Mouse (Mus musculus) WW6 (cell line): ENCODE measurements around the gene Kntc1.
A peak's percentile ranks its signal among the peaks of the same experiment; 100 is the strongest.
"Not testable (repeated sequence)": the region's sequence is repeated elsewhere in the genome, so short reads cannot be mapped to it uniquely, and the experiment has no call there.

Source experiments
- DNase-seq: peaks from one replicate; pipeline ENCODE4 v3.0.0-alpha.2; 2013; ENCODE audit warnings: low read depth, low spot score

Gene Kntc1

GRCm38 (mm10) chr5:123749065-123750064 is at the start of gene Kntc1, which contains the start of gene Rsrc2:
Gene Kntc1, plus strand, starts transcription at chr5:123749716.
Gene Rsrc2, minus strand, starts transcription at chr5:123749414.
- peak; percentile 97 for DNase-seq

- DNase-seq: no peak
These were observed 48.9 kb upstream of the Kntc1 start for GRCm38 (mm10) chr5:123700625-123701024.

- DNase-seq: no peak
These were observed 40.9 kb upstream of the Kntc1 start for GRCm38 (mm10) chr5:123708598-123708997.

GRCm38 (mm10) chr5:123709571-123709970 is 39.9 kb upstream of the Kntc1 start:
- no peak for DNase-seq

GRCm38 (mm10) chr5:123713782-123714181 is 35.7 kb upstream of the Kntc1 start:
- DNase-seq: no peak

- no peak for DNase-seq
These were observed 34.9 kb upstream of the Kntc1 start for GRCm38 (mm10) chr5:123714622-123715021.

GRCm38 (mm10) chr5:123720328-123721311 is 28.9 kb upstream of the Kntc1 start, which contains the start of gene Zcchc8:
Gene Zcchc8, minus strand, starts transcription at chr5:123721100.
- peak; percentile 87 for DNase-seq

- not testable (repeated sequence) for DNase-seq
These were observed 25.7 kb upstream of the Kntc1 start for GRCm38 (mm10) chr5:123723816-123724215.

GRCm38 (mm10) chr5:123730981-123731380 is 18.5 kb upstream of the Kntc1 start:
- DNase-seq: no peak

- DNase-seq: no peak
These were observed 5.2 kb upstream of the Kntc1 start for GRCm38 (mm10) chr5:123744358-123744757.

- no peak for DNase-seq
These were observed 3.3 kb upstream of the Kntc1 start for GRCm38 (mm10) chr5:123746253-123746652.

GRCm38 (mm10) chr5:123747604-123748003 is 1.9 kb upstream of the Kntc1 start:
- DNase-seq: no peak

GRCm38 (mm10) chr5:123748339-123749064 is 1.0 kb upstream of the Kntc1 start:
- no peak for DNase-seq

GRCm38 (mm10) chr5:123765506-123765905 is 16.0 kb downstream of the Kntc1 start:
- DNase-seq: no peak

GRCm38 (mm10) chr5:123766455-123766854 is 16.9 kb downstream of the Kntc1 start:
- not testable (repeated sequence) for DNase-seq

GRCm38 (mm10) chr5:123773441-123773840 is 23.9 kb downstream of the Kntc1 start:
- DNase-seq: no peak

- DNase-seq: no peak
These were observed 31.2 kb downstream of the Kntc1 start for GRCm38 (mm10) chr5:123780716-123781115.

- DNase-seq: no peak
These were observed 32.3 kb downstream of the Kntc1 start for GRCm38 (mm10) chr5:123781864-123782263.

- DNase-seq: peak; percentile 29
These were observed 39.5 kb downstream of the Kntc1 start for GRCm38 (mm10) chr5:123788976-123789375.

- DNase-seq: no peak
These were observed 43.6 kb downstream of the Kntc1 start for GRCm38 (mm10) chr5:123793081-123793480.

GRCm38 (mm10) chr5:123806334-123806733 is 56.8 kb downstream of the Kntc1 start:
- DNase-seq: no peak
